Mouse (Mus musculus) thymus, adult 2 months (tissue): ENCODE measurements around the gene Macrod2. TPM values are rescaled to one million over a fixed set of nuclear protein-coding genes. Genes with fewer than 3 reads are reported as not detected.

Experiments
- DNase-seq: peaks from one replicate; pipeline ENCODE4 v3.0.0; 2021
- H3K27ac ChIP-seq: fragments of 200-500 bp; 2 replicates; pipeline ENCODE4 v1.5.1; 2012; ENCODE audit warnings: low read length, control low read depth; ENCODE audit not compliant: control insufficient read depth, insufficient read depth
- H3K27me3 ChIP-seq: fragments of 200-500 bp; 2 replicates; pipeline ENCODE4 v1.6.1; 2012; ENCODE audit warnings: mild to moderate bottlenecking, low read length, moderate library complexity, mixed read lengths; ENCODE audit not compliant: control insufficient read depth, insufficient read depth
- H3K36me3 ChIP-seq: fragments of 200-500 bp; 2 replicates; pipeline ENCODE4 v1.6.1; 2012; ENCODE audit warnings: mild to moderate bottlenecking, low read length, moderate library complexity; ENCODE audit not compliant: control insufficient read depth, insufficient read depth
- H3K4me1 ChIP-seq: fragments of 200-500 bp; replicated peaks from 2 replicates; pipeline ENCODE4 v1.6.1; 2012; ENCODE audit warnings: low read length; ENCODE audit not compliant: control insufficient read depth, insufficient read depth
- H3K4me3 ChIP-seq: fragments of 200-500 bp; 2 replicates; pipeline ENCODE4 v1.5.1; 2012; ENCODE audit warnings: mild to moderate bottlenecking, low read length, control low read depth, moderate library complexity; ENCODE audit not compliant: control insufficient read depth, insufficient read depth
- CTCF ChIP-seq: fragments of 200-500 bp; IDR thresholded peaks from 2 replicates; pipeline ENCODE4 v1.5.1; 2012; ENCODE audit warnings: mild to moderate bottlenecking, control low read depth, low read length, moderate library complexity, borderline replicate concordance; ENCODE audit not compliant: control insufficient read depth, poor library complexity, insufficient read depth; ENCODE audit errors: extremely low read depth
- POLR2A ChIP-seq: fragments of 200-500 bp; IDR thresholded peaks from 2 replicates; pipeline ENCODE4 v1.6.1; 2012; ENCODE audit warnings: mild to moderate bottlenecking, low read length, control low read depth, moderate library complexity; ENCODE audit not compliant: control insufficient read depth, poor library complexity, insufficient read depth; ENCODE audit errors: extremely low read depth
- WGBS: fragments of 180-500 bp; shearing (Covaris S2); methylation state at CpG from one replicate; pipeline ENCODE4 v1.1.7; 2018; 5-methylcytosine and 5-hydroxymethylcytosine counted together
- polyA plus RNA-seq: library from polyadenylated mRNA; depleted of rRNA; stranded (reverse); fragments of >200 nt; gene quantifications from 2 replicates; pipeline ENCODE4 v1.2.3, GENCODE M21; 2012

Macrod2 gene
- polyA plus RNA-seq, 1 experiment = 2.3 TPM

DNA sequence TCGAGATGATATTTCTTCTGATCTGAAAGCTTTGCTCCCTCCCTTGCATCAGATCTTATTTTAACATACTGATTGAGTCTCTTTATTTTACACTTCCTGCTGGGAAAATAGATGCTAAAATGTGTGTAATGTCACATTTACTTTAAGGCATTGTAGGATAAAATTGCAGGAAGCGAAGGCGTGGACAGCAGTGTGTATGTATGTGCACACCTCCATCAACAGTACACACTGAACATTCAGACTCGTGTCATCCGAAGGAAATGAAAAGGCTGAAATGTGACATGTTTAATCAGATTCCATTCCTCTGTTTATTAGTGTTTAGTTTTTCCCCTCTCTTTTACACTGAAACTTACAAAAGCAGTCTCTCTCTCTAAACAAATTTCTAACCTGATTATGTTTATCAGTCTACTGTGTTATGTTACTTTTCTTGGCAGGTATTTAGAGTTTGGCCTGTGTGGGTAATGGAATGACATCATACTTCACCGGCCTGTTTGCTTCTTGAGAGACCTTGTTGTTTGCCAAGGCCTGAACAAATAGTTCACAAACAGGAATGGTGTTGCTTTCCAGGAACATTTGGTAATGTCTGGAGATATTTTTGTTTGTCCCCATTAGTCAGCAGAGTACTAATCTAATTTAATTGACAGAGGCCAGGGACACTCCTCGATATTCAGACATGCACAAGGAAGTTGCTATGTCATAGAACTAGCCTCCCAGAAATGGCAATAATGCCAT lies 1588.7 kb downstream of the Macrod2 start:
- Histone ChIP-seq H3K36me3 (no peaks in the 10 kb centered on the region), H3K4me1 (no peaks in the 10 kb centered on the region), H3K4me3 (no peak overlapping the region), H3K27me3 (no peaks in the 10 kb centered on the region), H3K27ac (no peak overlapping the region)
- 88% methylated on average over 7 of the region's 7 CpGs for WGBS
- no peak for TF ChIP-seq POLR2A
- no peak for TF ChIP-seq CTCF
- DNase-seq = no peak

DNA sequence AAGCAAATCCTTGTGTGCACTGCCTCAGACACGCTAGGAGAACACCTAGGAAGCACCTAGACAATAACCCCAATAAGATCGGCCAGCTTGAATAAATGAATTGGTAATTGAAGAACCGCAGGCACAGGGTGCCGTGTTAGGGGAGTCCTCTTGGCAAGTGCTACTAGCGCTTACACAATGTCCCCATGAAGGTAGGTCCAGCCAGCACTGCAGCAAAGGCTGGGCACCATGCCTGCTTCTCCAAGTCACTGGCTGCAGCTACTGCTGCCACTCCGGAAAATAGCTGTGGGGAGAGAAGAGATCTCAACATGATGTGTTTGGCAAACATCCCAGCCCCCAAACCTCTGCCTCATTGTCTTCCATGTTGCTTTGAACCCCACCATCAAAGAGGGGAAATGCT lies 1603.8 kb downstream of the Macrod2 start:
- WGBS = 93% methylated on average over 6 of the region's 6 CpGs
- Histone ChIP-seq H3K4me1 (no peaks in the 10 kb centered on the region), H3K27ac (no peak overlapping the region), H3K36me3 (no peaks in the 10 kb centered on the region), H3K4me3 (no peak overlapping the region), H3K27me3 (no peaks in the 10 kb centered on the region)
- TF ChIP-seq POLR2A = no peak
- TF ChIP-seq CTCF = no peak
- no peak for DNase-seq

DNA sequence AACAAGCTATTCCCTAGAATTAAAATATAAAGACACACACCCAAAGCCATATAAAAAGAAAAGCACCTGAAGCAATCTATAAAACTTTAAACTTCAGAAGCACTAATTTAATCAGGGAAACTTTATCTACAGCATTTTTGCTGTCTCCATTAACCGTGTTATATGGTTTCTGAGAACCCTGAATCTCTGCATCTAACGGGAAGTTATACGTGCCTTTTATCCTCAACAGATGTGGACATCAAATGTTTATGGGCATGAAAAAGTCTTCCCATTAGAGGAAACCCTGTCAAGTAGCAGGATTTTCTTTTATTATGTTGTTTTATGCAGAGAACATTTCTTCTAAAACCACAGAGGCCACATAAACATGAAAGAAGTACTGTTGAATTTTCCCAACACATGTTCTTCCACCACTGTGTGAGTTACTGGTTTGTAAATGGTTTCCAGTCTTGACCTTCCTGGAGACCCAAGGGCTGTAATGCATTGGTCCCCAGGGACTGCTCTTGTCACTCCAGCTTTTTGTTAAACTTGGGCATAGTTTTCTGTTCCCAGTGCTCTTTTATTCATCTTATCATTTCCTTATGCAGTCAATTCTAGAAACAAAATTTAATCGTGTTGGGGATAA lies 1629.5 kb downstream of the Macrod2 start:
- Histone ChIP-seq H3K27me3 (no peaks in the 10 kb centered on the region), H3K36me3 (no peaks in the 10 kb centered on the region), H3K4me1 (no peaks in the 10 kb centered on the region), H3K4me3 (no peak overlapping the region), H3K27ac (no peak overlapping the region)
- no peak for DNase-seq
- 91% methylated on average over 4 of the region's 4 CpGs for WGBS
- TF ChIP-seq CTCF (no peak), POLR2A (no peak)

DNA sequence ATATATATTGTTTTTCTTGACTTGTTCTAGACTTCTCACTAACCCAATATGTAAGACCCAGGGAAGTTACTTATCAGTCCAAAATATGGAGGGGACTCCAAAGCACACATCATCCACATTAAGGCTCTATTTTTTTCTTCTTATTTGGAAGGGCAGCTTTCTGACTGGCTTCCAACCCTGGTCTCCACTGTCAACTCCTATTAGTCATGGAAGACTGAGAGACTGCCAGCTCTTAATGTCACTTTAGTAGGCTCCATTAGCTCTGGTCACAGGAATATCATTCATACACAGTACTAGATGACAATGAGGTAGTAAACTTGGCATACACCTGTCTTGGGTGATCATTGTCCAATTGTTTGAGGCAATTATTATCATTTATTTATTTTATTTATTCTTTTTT lies 1631.6 kb downstream of the Macrod2 start:
- no peaks in the 10 kb centered on the region for H3K27me3 ChIP-seq
- H3K36me3 ChIP-seq = no peaks in the 10 kb centered on the region
- no peak overlapping the region for H3K27ac ChIP-seq
- TF ChIP-seq CTCF (no peak), POLR2A (no peak)
- H3K4me3 ChIP-seq = no peak overlapping the region
- no peaks in the 10 kb centered on the region for H3K4me1 ChIP-seq
- DNase-seq = no peak

DNA sequence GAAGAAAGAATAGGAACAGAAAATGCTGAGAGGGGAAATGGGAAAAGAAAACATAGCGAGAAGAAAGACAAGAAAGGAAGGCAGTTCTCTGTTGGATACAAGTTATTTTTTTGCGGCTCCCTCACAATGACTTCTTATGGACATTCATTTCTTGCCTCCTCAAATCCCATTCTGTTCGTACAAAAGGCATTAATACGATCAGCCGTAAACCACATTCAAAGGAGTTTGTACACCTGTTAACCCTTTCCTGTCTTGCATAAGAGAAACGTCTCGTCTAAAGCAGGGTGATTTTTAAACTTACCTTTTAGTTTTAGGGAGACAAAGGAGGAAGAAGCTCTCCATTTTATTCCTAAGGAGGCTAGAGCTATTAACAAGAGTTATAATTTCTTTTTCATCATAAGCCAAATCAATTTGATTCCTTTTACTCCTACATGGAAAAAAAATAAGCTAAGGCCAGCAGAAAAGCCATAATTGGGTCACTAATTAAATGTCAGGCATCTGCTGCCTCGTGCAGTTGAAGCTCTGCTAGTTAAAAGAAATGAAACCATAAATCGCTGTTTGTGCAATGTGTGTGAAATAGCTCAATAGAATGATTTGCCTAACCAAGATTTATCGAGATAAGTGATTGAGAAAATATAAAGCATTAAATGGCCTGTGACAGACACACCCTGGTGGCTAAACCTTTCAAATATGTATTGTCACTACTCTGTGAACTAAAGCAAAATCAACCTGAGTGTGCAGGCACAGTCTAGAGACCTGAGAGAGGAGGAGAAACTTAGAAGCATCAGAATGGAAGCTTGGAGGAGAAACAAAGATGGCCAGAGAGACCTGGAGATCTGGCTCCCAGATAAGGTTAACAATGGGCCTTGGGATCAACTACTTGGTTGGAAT lies 1635.9 kb downstream of the Macrod2 start:
- TF ChIP-seq CTCF (no peak), POLR2A (no peak)
- 57% methylated on average over 10 of the region's 10 CpGs for whole genome bisulfite sequencing
- Histone ChIP-seq H3K27me3 (no peaks in the 10 kb centered on the region), H3K4me1 (no peaks in the 10 kb centered on the region), H3K36me3 (no peaks in the 10 kb centered on the region), H3K27ac (no peak overlapping the region), H3K4me3 (no peak overlapping the region)
- no peak for DNase-seq

DNA sequence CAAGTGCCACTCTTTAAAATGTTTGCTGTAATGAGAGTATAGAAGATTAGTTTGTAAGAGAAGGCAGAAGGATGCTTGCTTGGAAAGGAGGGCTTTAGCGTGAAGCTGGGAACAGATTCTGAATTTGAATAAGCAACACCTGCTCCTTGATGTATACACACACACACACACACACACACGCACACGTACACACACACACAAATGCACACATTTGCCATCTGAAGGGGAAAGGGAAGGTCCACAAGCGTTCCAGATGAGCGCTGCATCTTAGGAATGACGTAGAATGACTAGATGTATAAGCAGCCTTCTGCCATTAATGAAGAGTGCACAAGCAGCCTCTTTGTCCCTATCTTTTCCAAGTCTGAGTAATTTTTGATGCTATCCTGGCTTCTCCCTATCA lies 1660.5 kb downstream of the Macrod2 start:
- Histone ChIP-seq H3K4me1 (no peaks in the 10 kb centered on the region), H3K27me3 (no peaks in the 10 kb centered on the region), H3K27ac (no peak overlapping the region), H3K36me3 (no peaks in the 10 kb centered on the region), H3K4me3 (no peak overlapping the region)
- DNase-seq = no peak
- TF ChIP-seq CTCF (no peak), POLR2A (no peak)
- 93% methylated on average over 6 of the region's 6 CpGs for WGBS
